In genomic region chr2:78418561-78419338, GRCm38 (mm10) we compare ENCODE assay signal across 16 mouse cellular contexts.
DNase-seq lines count a peak whose midpoint lies in the region; ATAC-seq and TF ChIP-seq lines count a peak whose summit lies in the region.
"Had no signal": no experiment of that assay in that cellular context is flagged by ENCODE, and none has a peak within 500 bp of the region (broad histone marks: within the 10 kb centered on the region; RNA-seq: fewer than 3 reads in every experiment).

No protein-coding gene starts in this region.

- no peak for TF ChIP-seq POLR2A in limb, embryonic 14.5 days (IDR thresholded peaks at IDR 0.05; ENCODE audit: borderline replicate concordance, extremely low read depth, insufficient read depth, insufficient read length)

- no peaks in the 10 kb centered on the region for H3K9me3 ChIP-seq in limb, embryonic 14.5 days (ENCODE audit: control insufficient read depth, low read length)
- H3K9me3 ChIP-seq: forebrain, embryonic 12.5 days; liver, embryonic 12.5 days had no signal

- H3K4me3 ChIP-seq in limb, embryonic 14.5 days (replicated peaks; ENCODE audit: low read length) = no peak overlapping the region
- H3K4me3 ChIP-seq: forebrain, embryonic 12.5 days; left cerebral cortex, adult 2 months; liver, embryonic 12.5 days; megakaryocyte, embryonic 14.5 days had no signal

- H3K27me3 ChIP-seq in limb, embryonic 14.5 days (ENCODE audit: control insufficient read depth, insufficient read depth, low read length) = no peaks in the 10 kb centered on the region
- H3K27me3 ChIP-seq: forebrain, embryonic 12.5 days; liver, embryonic 12.5 days; megakaryocyte, embryonic 14.5 days had no signal

- intact Hi-C loops in gastrocnemius, postnatal 14 days (cut with DNase I; ENCODE audit: low total_unique reads) = no loop called here

- ATAC-seq in limb, embryonic 14.5 days (ENCODE audit: low FRiP score, low read depth) = peak; percentile 72; the same call in 1 of the 2 replicates
- ATAC-seq: hindbrain, postnatal 0 days; liver, embryonic 12.5 days had no signal

- no peak overlapping the region for H3K9ac ChIP-seq in limb, embryonic 14.5 days (ENCODE audit: low read depth, low read length, severe bottlenecking)
- H3K9ac ChIP-seq: forebrain, embryonic 12.5 days; liver, embryonic 12.5 days had no signal

- no peak overlapping the region for H3K27ac ChIP-seq in limb, embryonic 14.5 days (replicated peaks; ENCODE audit: low read depth, low read length)
- H3K27ac ChIP-seq: forebrain, embryonic 12.5 days; hindbrain, postnatal 0 days; left cerebral cortex, adult 2 months; liver, embryonic 12.5 days had no signal

- H3K4me1 ChIP-seq in limb, embryonic 14.5 days (ENCODE audit: control insufficient read depth, insufficient read depth, low read length) = no peaks in the 10 kb centered on the region; the same call in 1 of the 2 replicates
- H3K4me1 ChIP-seq: forebrain, embryonic 12.5 days; liver, embryonic 12.5 days; megakaryocyte, embryonic 14.5 days had no signal

- H3K36me3 ChIP-seq in limb, embryonic 14.5 days (ENCODE audit: control insufficient read depth, insufficient read depth, low read length) = no peaks in the 10 kb centered on the region
- H3K36me3 ChIP-seq: forebrain, embryonic 12.5 days; liver, embryonic 12.5 days had no signal

- DNase-seq in adrenal gland, postnatal 10 days = peak; percentile 30
- no peak for DNase-seq in adrenal gland, postnatal 25 days
- DNase-seq in kidney, postnatal 4 days = peak; percentile 9 to 10
- DNase-seq in kidney, adult 9 months = no peak
- peak; percentile 34 for DNase-seq in gastrocnemius, postnatal 14 days
- DNase-seq in limb, embryonic 14.5 days (ENCODE audit: low spot score) = peak; percentile 62
- DNase-seq in right cerebral cortex, adult 18-20 months = no peak
- DNase-seq in cerebellum, adult 18-20 months = no peak
- DNase-seq: cerebellum, adult 11 months; kidney, postnatal 14 days; right cerebral cortex, postnatal 25 days had no signal

- WGBS in limb, embryonic 14.5 days = 26% methylated on average over 3 of the region's 3 CpGs

- H3K4me2 ChIP-seq in limb, embryonic 14.5 days (replicated peaks; ENCODE audit: low read depth, low read length, severe bottlenecking) = no peak overlapping the region
- H3K4me2 ChIP-seq: forebrain, embryonic 12.5 days; liver, embryonic 12.5 days had no signal

Comparison
In these comparisons a context has a peak if more than half of its experiments do, and no peak if none do; other contexts are left out.
1. DNase-seq: peak in adrenal gland, postnatal 10 days (single experiment), kidney, postnatal 4 days (2 of 2), gastrocnemius, postnatal 14 days (single experiment) and limb, embryonic 14.5 days (single experiment); none in adrenal gland, postnatal 25 days (single experiment), kidney, adult 9 months (single experiment), right cerebral cortex, adult 18-20 months (single experiment) and cerebellum, adult 18-20 months (0 of 2).